Mouse (Mus musculus) thymus, postnatal 14 days (tissue): Measurements from ENCODE around the gene Ehbp1l1.

Experiments used
- DNase-seq: peaks from one replicate; pipeline ENCODE4 v3.0.0; 2021

Ehbp1l1 gene

GRCm38 (mm10) chr19:5665465-5665864 lies 60.7 kb downstream of the Ehbp1l1 start:
- DNase-seq: no peak

GRCm38 (mm10) chr19:5664669-5665257 lies 61.4 kb downstream of the Ehbp1l1 start:
- DNase-seq: no peak

GRCm38 (mm10) chr19:5662981-5663913 lies 62.9 kb downstream of the Ehbp1l1 start, which contains the start of gene Sipa1:
Sipa1 (minus strand) TSS chr19:5663707.
- DNase-seq: peak; percentile 98

GRCm38 (mm10) chr19:5662310-5662709 lies 63.8 kb downstream of the Ehbp1l1 start:
- DNase-seq: peak; percentile 65

- DNase-seq: peak; percentile 78
Measured at GRCm38 (mm10) chr19:5660942-5661751, 65.0 kb downstream of the Ehbp1l1 start.
